Mouse (Mus musculus): ENCODE results near the gene AC109138.7.

DNA sequence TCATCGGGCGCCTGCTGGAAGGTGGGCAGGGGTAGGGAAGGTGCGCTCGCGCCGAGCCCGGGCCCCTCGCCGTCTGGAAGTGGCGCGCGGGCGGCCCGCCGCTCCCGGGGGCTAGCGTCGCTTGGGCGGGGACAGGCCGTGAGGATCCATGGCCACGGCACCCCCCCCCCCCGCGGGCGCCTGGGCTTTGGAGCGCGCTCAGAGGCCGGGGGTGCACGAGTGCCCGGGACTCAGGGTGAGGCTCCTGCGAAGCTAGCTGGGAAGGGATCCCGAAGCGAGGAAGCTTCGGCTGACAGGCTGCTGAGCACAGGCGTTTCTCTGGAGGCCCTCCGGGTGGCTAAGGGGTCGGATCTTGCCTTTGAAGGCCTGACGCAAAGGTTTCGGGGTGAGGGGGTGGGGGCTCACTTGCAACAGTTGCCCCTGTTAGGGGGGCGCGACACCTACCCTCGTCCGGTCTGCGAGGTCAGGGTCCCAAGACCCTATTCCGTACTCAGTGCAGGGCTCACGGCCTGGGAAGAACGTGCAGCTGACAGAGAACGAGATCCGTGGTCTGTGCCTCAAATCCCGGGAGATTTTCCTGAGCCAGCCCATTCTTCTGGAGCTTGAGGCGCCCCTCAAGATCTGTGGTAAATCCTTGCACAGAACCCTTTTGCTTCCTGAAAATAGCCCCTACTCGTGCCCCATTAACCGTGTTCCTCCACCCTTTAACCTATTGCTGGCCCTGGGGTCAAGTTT is 21.7 kb upstream of the AC109138.7 start:
- no peak for TF ChIP-seq POLR2A (IDR thresholded peaks at IDR 0.05; ENCODE audit: control insufficient read depth, extremely low read depth, insufficient read depth, low read length, poor library complexity)
- no peak for TF ChIP-seq CTCF (IDR thresholded peaks at IDR 0.05; ENCODE audit: borderline replicate concordance, control insufficient read depth, extremely low read depth, insufficient read depth, low read length, poor library complexity)
